Mouse (Mus musculus) embryonic fibroblast, embryonic 13.5 days (primary cell): ENCODE measurements at regions not wholly inside any gene's neighbourhood (a gene's known extent, or its start where the extent isn't known, plus 50 kb on each side); places are given as distances from the start of the nearest gene placed in this dataset.

Source experiments
- CTCF ChIP-seq: IDR thresholded peaks from 2 replicates; pipeline ENCODE4 v1.5.1; 2011; ENCODE audit warnings: mild to moderate bottlenecking, control low read depth, low read length, moderate library complexity, borderline replicate concordance; ENCODE audit not compliant: insufficient read depth
- POLR2A ChIP-seq: IDR thresholded peaks from 2 replicates; pipeline ENCODE4 v1.6.1; 2011; ENCODE audit warnings: low read depth, mild to moderate bottlenecking, control low read depth, low read length, moderate library complexity

DNA sequence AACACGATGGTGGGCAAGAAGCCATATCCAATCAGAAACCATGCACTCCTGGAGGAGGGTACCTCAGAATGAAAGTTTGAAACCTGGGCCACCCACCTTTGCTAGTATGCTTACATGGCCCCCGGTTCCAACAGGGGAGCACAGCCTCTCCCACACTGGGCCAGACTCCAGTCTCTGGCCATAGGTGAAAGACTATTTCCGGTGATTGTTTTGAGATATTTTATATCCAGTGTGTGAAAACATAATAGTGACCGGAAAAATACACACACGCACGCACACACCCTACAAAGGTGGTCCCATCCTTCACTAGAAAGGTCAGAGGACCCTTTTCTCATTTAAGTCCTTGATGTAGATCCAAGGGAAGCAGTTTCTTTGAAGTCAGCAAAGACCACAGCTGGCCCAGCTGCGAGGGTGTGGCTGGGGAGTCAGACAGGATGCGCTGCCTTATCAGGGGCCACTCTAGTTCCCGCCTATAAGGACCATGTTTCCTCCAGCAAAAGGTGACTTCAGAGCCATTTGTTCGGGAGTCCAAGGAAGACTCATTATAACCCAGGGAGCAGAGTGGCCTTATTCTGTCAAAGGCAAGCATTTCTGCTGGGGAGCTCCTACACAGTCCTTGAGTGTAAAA lies 206.0 kb downstream of the Zfp36l1 start:
- no peak for TF ChIP-seq CTCF
- no peak for TF ChIP-seq POLR2A
